Mouse (Mus musculus) liver, adult 2 months (tissue): ENCODE measurements around the gene Wdr11.
A peak's percentile ranks its signal among the peaks of the same experiment; 100 is the strongest.

Experiments
- CTCF ChIP-seq: fragments of 200-500 bp; IDR thresholded peaks from 2 replicates; pipeline ENCODE4 v1.5.1; 2011; ENCODE audit warnings: low read depth, low read length, control low read depth
- POLR2A ChIP-seq: fragments of 200-500 bp; IDR thresholded peaks from 2 replicates; pipeline ENCODE4 v1.6.1; 2011; ENCODE audit warnings: low read length, control low read depth; ENCODE audit not compliant: insufficient read depth; ENCODE audit errors: extremely low read depth

DNA sequence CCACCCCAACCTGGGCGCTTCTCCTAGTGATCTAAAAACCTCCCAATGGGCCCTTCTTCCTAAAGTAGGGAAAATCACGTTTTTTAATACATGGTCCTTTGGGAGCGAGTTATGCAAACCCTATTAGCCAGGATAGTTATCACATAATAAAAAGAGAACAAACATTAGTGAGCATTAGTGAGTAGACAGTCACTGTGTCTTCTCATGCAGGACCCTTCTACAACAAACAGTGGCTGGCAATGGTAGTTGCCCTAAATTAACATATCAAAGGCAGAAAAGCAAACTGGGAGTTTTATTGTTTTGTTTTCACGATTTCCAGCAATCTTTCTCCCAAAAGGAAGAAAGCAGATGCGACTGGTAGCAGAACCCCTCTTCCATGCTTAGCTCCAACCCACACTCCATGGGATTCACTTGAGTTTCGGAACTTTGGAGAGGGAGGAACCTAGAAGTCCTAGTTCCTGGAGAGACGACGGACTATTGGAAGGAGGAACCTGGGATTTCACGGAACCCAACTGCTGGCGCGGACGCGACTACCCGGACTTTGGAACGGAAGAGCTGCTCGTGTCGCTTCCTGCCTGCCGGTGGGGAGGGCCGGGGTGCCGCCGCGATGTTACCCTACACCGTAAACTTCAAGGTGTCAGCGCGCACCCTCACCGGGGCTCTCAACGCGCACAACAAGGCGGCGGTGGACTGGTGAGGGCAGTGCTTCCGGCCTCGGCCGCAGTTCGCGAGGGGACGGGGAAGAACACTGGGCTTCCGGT, at the start of gene Wdr11:
- no peak for TF ChIP-seq CTCF
- peak; percentile 69; the same call in 1 of the 2 replicates for TF ChIP-seq POLR2A
